Mouse (Mus musculus): ENCODE measurements around the gene Dvl3.

GRCm38 (mm10) chr16:20490581-20490980 is 26.2 kb upstream of the Dvl3 start:
- TF ChIP-seq CTCF (IDR thresholded peaks at IDR 0.05; ENCODE audit: low read depth) (peak; percentile 42), EP300 (IDR thresholded peaks at IDR 0.05; ENCODE audit: low read depth) (no peak)
